In genomic region chr7:142668328-142668727, GRCm38 (mm10) we compare ENCODE assay signal across 26 mouse cellular contexts. TPM values are rescaled to one million over a fixed set of nuclear protein-coding genes. Genes with fewer than 3 reads are reported as not detected.
DNase-seq lines count a peak whose midpoint lies in the region; ATAC-seq and TF ChIP-seq lines count a peak whose summit lies in the region.
"Had no signal": no experiment of that assay in that cellular context is flagged by ENCODE, and none has a peak within 500 bp of the region (broad histone marks: within the 10 kb centered on the region; RNA-seq: fewer than 3 reads in every experiment).

No protein-coding gene starts in this region.

- H3K27me3 ChIP-seq in forebrain, embryonic 10.5 days (ENCODE audit: poor library complexity, severe bottlenecking): peaks cover 44% of the 10 kb centered on the region
- peaks cover 35% of the 10 kb centered on the region for H3K27me3 ChIP-seq in forebrain, embryonic 14.5 days (replicated peaks; ENCODE audit: control insufficient read depth, insufficient read depth, low read length)
- peaks cover 46% of the 10 kb centered on the region for H3K27me3 ChIP-seq in midbrain, embryonic 10.5 days (ENCODE audit: low read depth, poor library complexity, severe bottlenecking)
- peaks cover 39% of the 10 kb centered on the region for H3K27me3 ChIP-seq in midbrain, embryonic 13.5 days
- peaks cover 30% of the 10 kb centered on the region for H3K27me3 ChIP-seq in liver, postnatal 0 days (ENCODE audit: insufficient read depth, low read length)

- H3K4me3 ChIP-seq in forebrain, embryonic 10.5 days: no peak overlapping the region
- H3K4me3 ChIP-seq in forebrain, embryonic 14.5 days (ENCODE audit: low read depth, low read length): no peak overlapping the region
- no peak overlapping the region for H3K4me3 ChIP-seq in midbrain, embryonic 10.5 days
- H3K4me3 ChIP-seq in midbrain, embryonic 13.5 days (replicated peaks): no peak overlapping the region
- H3K4me3 ChIP-seq in liver, postnatal 0 days (ENCODE audit: low read depth, low read length): no peak overlapping the region
- H3K4me3 ChIP-seq: embryonic facial prominence, embryonic 15.5 days; erythroblast, embryonic 14.5 days; heart, adult 2 months; heart, embryonic 15.5 days had no signal

- no peak for ATAC-seq in forebrain, embryonic 14.5 days
- no peak for ATAC-seq in midbrain, embryonic 13.5 days
- ATAC-seq in liver, postnatal 0 days: no peak
- ATAC-seq: intestine, embryonic 16.5 days had no signal

- H3K36me3 ChIP-seq in forebrain, embryonic 10.5 days (replicated peaks): peaks cover 14% of the 10 kb centered on the region
- H3K36me3 ChIP-seq in forebrain, embryonic 14.5 days (ENCODE audit: control insufficient read depth, insufficient read depth, low read length): no peaks in the 10 kb centered on the region
- H3K36me3 ChIP-seq in midbrain, embryonic 10.5 days: no peaks in the 10 kb centered on the region
- H3K36me3 ChIP-seq in midbrain, embryonic 13.5 days: no peaks in the 10 kb centered on the region
- no peaks in the 10 kb centered on the region; the same call in 1 of the 2 replicates for H3K36me3 ChIP-seq in liver, postnatal 0 days (replicated peaks; ENCODE audit: insufficient read depth, low read length)

- 86% methylated on average over 1 of the region's 1 CpGs for WGBS in forebrain, embryonic 10.5 days
- WGBS in forebrain, embryonic 14.5 days: 83% methylated on average over 1 of the region's 1 CpGs
- WGBS in midbrain, embryonic 10.5 days: 89% methylated on average over 1 of the region's 1 CpGs
- WGBS in midbrain, embryonic 13.5 days: 94% methylated on average over 1 of the region's 1 CpGs
- 79% methylated on average over 1 of the region's 1 CpGs for WGBS in liver, postnatal 0 days (ENCODE audit: insufficient replicate concordance)

- peaks cover 47% of the 10 kb centered on the region for H3K9me3 ChIP-seq in forebrain, embryonic 10.5 days
- peaks cover 7% of the 10 kb centered on the region; the same call in 1 of the 2 replicates for H3K9me3 ChIP-seq in forebrain, embryonic 14.5 days (replicated peaks; ENCODE audit: control insufficient read depth, low read length)
- H3K9me3 ChIP-seq in midbrain, embryonic 10.5 days (replicated peaks): peaks cover 36% of the 10 kb centered on the region
- peaks cover 15% of the 10 kb centered on the region for H3K9me3 ChIP-seq in midbrain, embryonic 13.5 days
- peaks cover 25% of the 10 kb centered on the region; the same call in 1 of the 2 replicates for H3K9me3 ChIP-seq in liver, postnatal 0 days (ENCODE audit: low read length)

- no peak overlapping the region for H3K27ac ChIP-seq in forebrain, embryonic 10.5 days
- H3K27ac ChIP-seq in forebrain, embryonic 14.5 days (ENCODE audit: low read depth, low read length): no peak overlapping the region
- no peak overlapping the region for H3K27ac ChIP-seq in midbrain, embryonic 10.5 days (replicated peaks)
- H3K27ac ChIP-seq in midbrain, embryonic 13.5 days: no peak overlapping the region
- H3K27ac ChIP-seq in liver, postnatal 0 days (ENCODE audit: low read depth): no peak overlapping the region
- H3K27ac ChIP-seq: embryonic facial prominence, embryonic 15.5 days; heart, adult 2 months; hindbrain, embryonic 14.5 days had no signal

- TF ChIP-seq EP300 in liver, postnatal 0 days (IDR thresholded peaks at IDR 0.05; ENCODE audit: low read depth): no peak

- no peak overlapping the region for H3K9ac ChIP-seq in forebrain, embryonic 14.5 days (ENCODE audit: low read length)
- no peak overlapping the region for H3K9ac ChIP-seq in midbrain, embryonic 13.5 days (replicated peaks)
- no peak overlapping the region for H3K9ac ChIP-seq in liver, postnatal 0 days (replicated peaks)
- H3K9ac ChIP-seq: embryonic facial prominence, embryonic 15.5 days; heart, embryonic 15.5 days; hindbrain, embryonic 14.5 days had no signal

- no peak for TF ChIP-seq CTCF in brain, embryonic 14.5 days (IDR thresholded peaks at IDR 0.05; ENCODE audit: borderline replicate concordance, extremely low read depth, insufficient read depth, insufficient read length)
- no peak for TF ChIP-seq CTCF in liver, postnatal 0 days (IDR thresholded peaks at IDR 0.05; ENCODE audit: low read depth)

- H3K4me2 ChIP-seq in forebrain, embryonic 14.5 days (ENCODE audit: low read length): no peak overlapping the region
- no peak overlapping the region for H3K4me2 ChIP-seq in midbrain, embryonic 13.5 days (replicated peaks)
- no peak overlapping the region for H3K4me2 ChIP-seq in liver, postnatal 0 days (ENCODE audit: low read depth, low read length)
- H3K4me2 ChIP-seq: embryonic facial prominence, embryonic 15.5 days; heart, embryonic 11.5 days; heart, embryonic 15.5 days; hindbrain, embryonic 14.5 days had no signal

- no peak for TF ChIP-seq POLR2A in brain, embryonic 14.5 days (IDR thresholded peaks at IDR 0.05; ENCODE audit: borderline replicate concordance, extremely low read depth, insufficient read depth, insufficient read length, poor library complexity, severe bottlenecking)

- peak; percentile 11 for DNase-seq in forebrain, embryonic 10.5 days (ENCODE audit: extremely low spot score, low spot score)
- no peak for DNase-seq in forebrain, embryonic 14.5 days (ENCODE audit: low spot score)
- DNase-seq in heart, adult 11 months: peak; percentile 76
- no peak for DNase-seq in heart, adult 18-20 months
- peak; percentile 9 for DNase-seq in midbrain, embryonic 10.5 days (ENCODE audit: low spot score)
- peak; percentile 61 for DNase-seq in brain, embryonic 14.5 days (ENCODE audit: low read depth)
- DNase-seq in liver, postnatal 0 days: no peak
- DNase-seq: adrenal gland, postnatal 14 days; cerebellum, adult 2 months; cerebellum, postnatal 14 days; embryo, embryonic 11 days; gastrocnemius, postnatal 36 days; heart, adult 2 months; heart, postnatal 14 days had no signal

- peaks cover 11% of the 10 kb centered on the region; the same call in 1 of the 2 replicates for H3K4me1 ChIP-seq in forebrain, embryonic 10.5 days
- H3K4me1 ChIP-seq in forebrain, embryonic 14.5 days (ENCODE audit: control insufficient read depth, insufficient read depth, low read length): no peaks in the 10 kb centered on the region
- H3K4me1 ChIP-seq in midbrain, embryonic 10.5 days: peaks cover 6% of the 10 kb centered on the region
- H3K4me1 ChIP-seq in midbrain, embryonic 13.5 days (replicated peaks): peaks cover 5% of the 10 kb centered on the region; the same call in 1 of the 2 replicates
- H3K4me1 ChIP-seq in liver, postnatal 0 days (ENCODE audit: insufficient read depth): no peaks in the 10 kb centered on the region

RNA-seq across cellular contexts. Expression of gene Gm49394, which starts 1.4 kb away (rescaled TPM):
- not detected in 2 replicates for polyA plus RNA-seq in forebrain, embryonic 10.5 days (2016; fragmentation: Nextera tagmentation; extraction: Ambion mirVana)
- not detected in 2 replicates for polyA plus RNA-seq in forebrain, embryonic 14.5 days (2014; fragmentation: Nextera tagmentation; extraction: Ambion mirVana)
- total RNA-seq in heart, adult 18-20 months (2021): not detected
- polyA plus RNA-seq in midbrain, embryonic 10.5 days (2016; fragmentation: Nextera tagmentation; extraction: Ambion mirVana): not detected in 2 replicates
- not detected in 2 replicates for polyA plus RNA-seq in midbrain, embryonic 13.5 days (2015; fragmentation: Nextera tagmentation; extraction: Ambion mirVana)
- 0.06 and 0.34 TPM in 2 replicates for polyA plus RNA-seq in brain, embryonic 14.5 days (2012; rRNA removed)
- 0.04 TPM in 1 of 2 replicates, not detected in the other for polyA plus RNA-seq in liver, postnatal 0 days (2015; fragmentation: Nextera tagmentation; extraction: Ambion mirVana)
- total RNA-seq: adrenal gland, adult 18-20 months; adrenal gland, postnatal 14 days; common myeloid progenitor, adult 5-6 weeks; gastrocnemius, adult 8-10 months; heart, adult 2 months; heart, postnatal 14 days; hematopoietic stem cell, adult 5-6 weeks; MEL had no signal
- polyA plus RNA-seq: heart, adult 2 months; heart, embryonic 15.5 days; hindbrain, embryonic 14.5 days had no signal

RNA-seq across cellular contexts. Expression of gene Igf2, which starts 1.7 kb away (rescaled TPM):
- 126 and 132 TPM in 2 replicates for polyA plus RNA-seq in forebrain, embryonic 10.5 days (2016; fragmentation: Nextera tagmentation; extraction: Ambion mirVana)
- 74.0 and 89.8 TPM in 2 replicates for polyA plus RNA-seq in forebrain, embryonic 14.5 days (2014; fragmentation: Nextera tagmentation; extraction: Ambion mirVana)
- 10 to 100 TPM; 47.4 to 56.7 TPM for total RNA-seq in heart, adult 18-20 months (2021)
- 151 and 161 TPM in 2 replicates for polyA plus RNA-seq in midbrain, embryonic 10.5 days (2016; fragmentation: Nextera tagmentation; extraction: Ambion mirVana)
- polyA plus RNA-seq in midbrain, embryonic 13.5 days (2015; fragmentation: Nextera tagmentation; extraction: Ambion mirVana): 96.3 and 112 TPM in 2 replicates
- 234 and 457 TPM in 2 replicates for polyA plus RNA-seq in brain, embryonic 14.5 days (2012; rRNA removed)
- 1,534 and 1,664 TPM in 2 replicates for polyA plus RNA-seq in liver, postnatal 0 days (2015; fragmentation: Nextera tagmentation; extraction: Ambion mirVana)
- total RNA-seq: common myeloid progenitor, adult 5-6 weeks; hematopoietic stem cell, adult 5-6 weeks; MEL had no signal

Comparison
In these comparisons a context has a peak if more than half of its experiments do, and no peak if none do; other contexts are left out.
1. DNase-seq: peak in forebrain, embryonic 10.5 days (single experiment), heart, adult 11 months (single experiment), midbrain, embryonic 10.5 days (single experiment) and brain, embryonic 14.5 days (single experiment); none in forebrain, embryonic 14.5 days (single experiment), heart, adult 18-20 months (0 of 2) and liver, postnatal 0 days (single experiment).